Mouse (Mus musculus): ENCODE measurements around the gene Mttp. TPM values are rescaled to one million over a fixed set of nuclear protein-coding genes. Genes with fewer than 3 reads are reported as not detected.

The Mttp gene
- polyA plus RNA-seq, 1 experiment, result 0.47 TPM

DNA sequence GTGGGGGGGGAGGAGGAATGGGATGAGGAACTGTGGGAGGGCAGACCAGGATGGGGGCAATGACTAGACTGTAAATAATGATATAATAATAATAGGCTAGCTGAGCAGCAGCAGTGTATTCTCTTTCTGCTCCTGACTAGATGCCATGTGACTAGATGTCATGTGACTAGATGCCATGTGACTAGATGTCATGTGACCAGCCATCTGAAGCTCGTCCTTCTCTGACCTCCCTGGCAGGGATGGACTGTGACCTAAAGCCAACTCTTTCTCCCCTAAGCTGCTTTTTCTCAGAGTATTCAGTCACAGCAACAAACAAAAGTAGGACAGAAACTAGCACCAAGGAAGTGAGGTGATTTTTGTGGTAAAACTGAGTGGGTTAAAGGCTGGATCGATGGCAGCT lies 37.3 kb upstream of the Mttp start:
- H3K27ac ChIP-seq (ENCODE audit: insufficient read depth, low read length), result no peak overlapping the region
- 77% methylated on average over 2 of the region's 2 CpGs for WGBS
- DNase-seq (ENCODE audit: low read depth in 1 of 2, low spot score in 2 of 2), result no peak
- no peaks in the 10 kb centered on the region for H3K36me3 ChIP-seq (ENCODE audit: control insufficient read depth, insufficient read depth, low read length)
- H3K4me1 ChIP-seq (ENCODE audit: control insufficient read depth, insufficient read depth, insufficient read length), result no peaks in the 10 kb centered on the region
- H3K4me3 ChIP-seq (ENCODE audit: extremely low read depth, insufficient read depth, insufficient read length), result no peak overlapping the region
- H3K27me3 ChIP-seq (ENCODE audit: control insufficient read depth, insufficient read depth, low read length), result no peaks in the 10 kb centered on the region; the same call in 1 of the 2 replicates
- no peak for TF ChIP-seq CTCF (IDR thresholded peaks at IDR 0.05; ENCODE audit: extremely low read depth, insufficient read depth, insufficient read length, insufficient replicate concordance)
- TF ChIP-seq POLR2A (IDR thresholded peaks at IDR 0.05; ENCODE audit: low read depth, low read length), result no peak

DNA sequence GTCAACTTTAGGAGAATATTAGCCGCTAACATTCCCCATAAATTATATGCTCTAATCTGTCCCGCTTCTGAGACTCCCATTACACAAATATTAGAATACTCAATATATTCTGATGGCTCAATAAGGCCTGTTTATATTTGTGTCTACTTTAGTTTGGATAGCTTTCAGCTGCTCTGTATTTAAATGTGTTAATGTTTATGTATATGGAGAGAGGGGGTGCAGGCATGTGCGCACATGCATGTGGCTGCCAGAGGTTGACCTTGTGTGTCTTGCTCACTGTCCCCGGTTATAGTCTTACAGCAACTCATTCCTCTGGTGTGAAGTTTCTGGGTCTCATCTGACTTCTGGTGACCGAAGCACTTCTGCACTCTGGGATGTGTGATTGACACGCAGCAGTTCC lies 30.8 kb upstream of the Mttp start:
- DNase-seq (ENCODE audit: low read depth in 1 of 2, low spot score in 2 of 2), result no peak
- no peak overlapping the region for H3K4me3 ChIP-seq (ENCODE audit: extremely low read depth, insufficient read depth, insufficient read length)
- no peaks in the 10 kb centered on the region for H3K4me1 ChIP-seq (ENCODE audit: control insufficient read depth, insufficient read depth, insufficient read length)
- TF ChIP-seq POLR2A (IDR thresholded peaks at IDR 0.05; ENCODE audit: low read depth, low read length) (no peak), CTCF (IDR thresholded peaks at IDR 0.05; ENCODE audit: extremely low read depth, insufficient read depth, insufficient read length, insufficient replicate concordance) (no peak)
- H3K36me3 ChIP-seq (ENCODE audit: control insufficient read depth, insufficient read depth, low read length), result no peaks in the 10 kb centered on the region
- 93% methylated on average over 6 of the region's 6 CpGs for WGBS
- H3K27ac ChIP-seq (ENCODE audit: insufficient read depth, low read length), result no peak overlapping the region
- H3K27me3 ChIP-seq (ENCODE audit: control insufficient read depth, insufficient read depth, low read length), result no peaks in the 10 kb centered on the region; the same call in 1 of the 2 replicates

DNA sequence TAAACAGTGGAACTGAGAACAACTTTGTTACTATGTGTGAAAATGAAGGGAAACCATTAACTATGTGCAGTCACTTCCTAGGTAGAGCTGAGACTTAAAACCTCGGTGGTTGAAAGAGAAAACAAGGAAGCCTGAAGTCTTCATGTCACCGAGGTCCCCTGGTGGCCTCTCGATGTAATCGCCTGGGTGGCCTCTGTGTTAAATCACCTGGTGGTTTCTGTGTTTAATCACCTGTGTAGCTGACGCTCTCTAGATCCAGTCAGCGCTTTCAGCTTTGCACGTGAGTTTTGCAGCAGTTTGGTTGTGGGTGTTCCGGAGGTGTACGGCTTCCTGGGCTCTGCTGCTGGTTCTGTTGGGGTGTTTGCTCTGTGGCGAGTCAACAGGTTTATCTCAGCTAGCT lies 28.5 kb upstream of the Mttp start:
- TF ChIP-seq CTCF (IDR thresholded peaks at IDR 0.05; ENCODE audit: extremely low read depth, insufficient read depth, insufficient read length, insufficient replicate concordance) (no peak), POLR2A (IDR thresholded peaks at IDR 0.05; ENCODE audit: low read depth, low read length) (no peak)
- no peak for DNase-seq (ENCODE audit: low read depth in 1 of 2, low spot score in 2 of 2)
- Histone ChIP-seq H3K36me3 (ENCODE audit: control insufficient read depth, insufficient read depth, low read length) (no peaks in the 10 kb centered on the region), H3K27me3 (ENCODE audit: control insufficient read depth, insufficient read depth, low read length) (no peaks in the 10 kb centered on the region; the same call in 1 of the 2 replicates), H3K27ac (ENCODE audit: insufficient read depth, low read length) (no peak overlapping the region), H3K4me1 (ENCODE audit: control insufficient read depth, insufficient read depth, insufficient read length) (no peaks in the 10 kb centered on the region), H3K4me3 (ENCODE audit: extremely low read depth, insufficient read depth, insufficient read length) (no peak overlapping the region)
- WGBS, result 82% methylated on average over 10 of the region's 10 CpGs

DNA sequence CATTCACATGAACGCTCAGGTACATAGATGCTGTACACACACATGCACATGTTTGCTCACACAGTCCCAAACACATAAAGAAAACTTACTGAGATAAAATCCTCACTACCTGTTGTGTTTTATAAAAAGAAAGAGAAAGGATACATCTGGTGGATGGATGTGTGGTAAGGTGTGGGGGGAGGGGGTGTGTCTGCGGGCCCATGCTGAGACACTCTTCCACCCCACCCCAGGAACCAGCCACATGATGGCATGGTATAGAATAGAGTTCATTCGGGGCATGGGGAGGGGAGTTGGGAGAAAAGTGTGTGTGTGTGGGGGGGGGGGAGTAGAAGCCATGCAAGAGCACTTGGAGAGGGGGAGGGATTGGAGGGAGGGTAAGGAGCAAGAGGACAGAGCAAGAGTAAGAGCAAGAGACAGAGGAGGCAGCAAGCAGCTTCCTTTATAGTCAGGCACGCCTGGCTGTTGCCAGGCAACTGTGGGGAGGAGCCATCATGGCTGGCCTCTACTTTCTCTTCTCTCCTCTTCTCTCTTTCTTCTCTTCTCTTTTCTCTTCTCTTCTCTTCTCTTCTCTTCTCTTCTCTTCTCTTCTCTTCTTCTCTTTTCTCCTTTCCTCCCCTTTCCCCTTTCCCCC lies 17.9 kb upstream of the Mttp start:
- TF ChIP-seq CTCF (IDR thresholded peaks at IDR 0.05; ENCODE audit: extremely low read depth, insufficient read depth, insufficient read length, insufficient replicate concordance) (no peak), POLR2A (IDR thresholded peaks at IDR 0.05; ENCODE audit: low read depth, low read length) (no peak)
- H3K4me1 ChIP-seq (ENCODE audit: control insufficient read depth, insufficient read depth, insufficient read length), result no peaks in the 10 kb centered on the region
- H3K27me3 ChIP-seq (ENCODE audit: control insufficient read depth, insufficient read depth, low read length), result no peaks in the 10 kb centered on the region
- no peak for DNase-seq (ENCODE audit: low read depth in 1 of 2, low spot score in 2 of 2)
- H3K4me3 ChIP-seq (ENCODE audit: extremely low read depth, insufficient read depth, insufficient read length), result no peak overlapping the region
- 58% methylated on average over 4 of the region's 4 CpGs for WGBS
- H3K36me3 ChIP-seq (ENCODE audit: control insufficient read depth, insufficient read depth, low read length), result no peaks in the 10 kb centered on the region
- no peak overlapping the region for H3K27ac ChIP-seq (ENCODE audit: insufficient read depth, low read length)

DNA sequence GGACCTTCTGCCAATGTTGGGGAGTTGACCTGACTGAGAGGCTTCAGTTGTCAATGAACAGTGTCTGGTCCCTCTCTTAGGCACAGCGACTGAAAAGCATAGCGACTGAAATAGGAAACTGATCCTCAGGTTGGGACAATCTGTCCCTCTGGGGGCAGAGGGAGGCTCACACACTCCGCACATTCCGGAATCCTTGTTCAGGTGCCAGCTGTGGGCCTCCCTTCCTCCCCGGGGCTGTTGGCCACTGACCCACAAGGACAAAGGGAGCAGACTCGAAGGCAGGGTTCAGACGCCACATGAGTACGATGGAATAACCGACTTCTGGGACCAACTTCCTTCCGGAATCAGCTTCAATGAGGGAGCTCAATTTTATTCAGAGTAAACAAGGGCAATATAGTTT lies 16.9 kb upstream of the Mttp start:
- TF ChIP-seq CTCF (IDR thresholded peaks at IDR 0.05; ENCODE audit: extremely low read depth, insufficient read depth, insufficient read length, insufficient replicate concordance) (no peak), POLR2A (IDR thresholded peaks at IDR 0.05; ENCODE audit: low read depth, low read length) (no peak)
- Histone ChIP-seq H3K36me3 (ENCODE audit: control insufficient read depth, insufficient read depth, low read length) (peaks cover 2% of the 10 kb centered on the region; the same call in 1 of the 2 replicates), H3K27ac (ENCODE audit: insufficient read depth, low read length) (no peak overlapping the region), H3K4me1 (ENCODE audit: control insufficient read depth, insufficient read depth, insufficient read length) (no peaks in the 10 kb centered on the region), H3K4me3 (ENCODE audit: extremely low read depth, insufficient read depth, insufficient read length) (no peak overlapping the region), H3K27me3 (ENCODE audit: control insufficient read depth, insufficient read depth, low read length) (no peaks in the 10 kb centered on the region)
- DNase-seq (ENCODE audit: low read depth in 1 of 2, low spot score in 2 of 2), result no peak
- 83% methylated on average over 10 of the region's 10 CpGs for WGBS

DNA sequence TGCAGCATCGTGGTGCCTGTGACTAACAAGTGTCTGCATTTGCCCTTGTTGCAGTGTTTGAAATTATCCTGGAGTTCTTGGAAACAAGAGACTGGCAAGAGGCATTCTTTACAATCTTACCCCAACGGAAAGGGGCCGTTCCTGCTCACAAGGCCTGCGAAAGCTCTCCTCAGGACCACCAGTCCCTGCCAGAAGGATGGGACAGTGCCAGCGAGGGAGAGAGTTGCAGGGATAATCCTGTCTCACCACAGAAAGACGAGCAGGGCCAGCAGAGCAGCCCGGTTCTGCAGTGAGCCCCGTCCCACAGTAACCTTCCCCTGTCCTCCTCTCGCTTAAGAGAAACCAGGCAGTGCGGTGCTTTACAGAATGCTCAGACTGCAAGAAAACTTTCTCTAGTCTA lies 11.9 kb upstream of the Mttp start:
- Histone ChIP-seq H3K27me3 (ENCODE audit: control insufficient read depth, insufficient read depth, low read length) (no peaks in the 10 kb centered on the region), H3K4me3 (ENCODE audit: extremely low read depth, insufficient read depth, insufficient read length) (no peak overlapping the region), H3K4me1 (ENCODE audit: control insufficient read depth, insufficient read depth, insufficient read length) (no peaks in the 10 kb centered on the region), H3K27ac (ENCODE audit: insufficient read depth, low read length) (no peak overlapping the region), H3K36me3 (ENCODE audit: control insufficient read depth, insufficient read depth, low read length) (peaks cover 5% of the 10 kb centered on the region; the same call in 1 of the 2 replicates)
- 92% methylated on average over 10 of the region's 10 CpGs for WGBS
- TF ChIP-seq POLR2A (IDR thresholded peaks at IDR 0.05; ENCODE audit: low read depth, low read length) (no peak), CTCF (IDR thresholded peaks at IDR 0.05; ENCODE audit: extremely low read depth, insufficient read depth, insufficient read length, insufficient replicate concordance) (no peak)
- no peak for DNase-seq (ENCODE audit: low read depth in 1 of 2, low spot score in 2 of 2)

DNA sequence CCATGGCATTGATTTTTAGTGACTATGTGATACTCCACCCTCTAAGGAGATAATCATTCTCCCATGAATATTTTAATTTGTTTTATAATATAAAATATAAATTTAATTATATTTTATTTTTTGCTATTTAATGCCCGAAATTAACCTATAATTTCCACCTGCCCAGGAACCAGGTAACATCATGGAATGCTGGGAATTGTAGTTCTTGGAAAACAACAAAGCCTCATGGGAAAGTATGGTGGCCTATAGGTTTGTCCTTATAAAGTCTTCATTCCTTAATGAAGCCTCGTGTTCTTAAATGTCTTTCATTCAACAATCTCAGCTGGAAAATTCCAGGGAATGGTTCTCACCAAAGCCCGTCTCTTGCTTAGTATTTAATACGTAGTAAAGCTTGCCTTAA lies 10.3 kb upstream of the Mttp start:
- H3K27ac ChIP-seq (ENCODE audit: insufficient read depth, low read length), result no peak overlapping the region
- H3K4me1 ChIP-seq (ENCODE audit: control insufficient read depth, insufficient read depth, insufficient read length), result no peaks in the 10 kb centered on the region
- peaks cover 5% of the 10 kb centered on the region; the same call in 1 of the 2 replicates for H3K36me3 ChIP-seq (ENCODE audit: control insufficient read depth, insufficient read depth, low read length)
- H3K27me3 ChIP-seq (ENCODE audit: control insufficient read depth, insufficient read depth, low read length), result no peaks in the 10 kb centered on the region
- H3K4me3 ChIP-seq (ENCODE audit: extremely low read depth, insufficient read depth, insufficient read length), result no peak overlapping the region
- no peak for TF ChIP-seq POLR2A (IDR thresholded peaks at IDR 0.05; ENCODE audit: low read depth, low read length)
- no peak for TF ChIP-seq CTCF (IDR thresholded peaks at IDR 0.05; ENCODE audit: extremely low read depth, insufficient read depth, insufficient read length, insufficient replicate concordance)
- DNase-seq (ENCODE audit: low read depth in 1 of 2, low spot score in 2 of 2), result no peak
- WGBS, result 94% methylated on average over 4 of the region's 4 CpGs
